8 mouse cellular contexts compared by ENCODE assay signal in the genomic region with DNA sequence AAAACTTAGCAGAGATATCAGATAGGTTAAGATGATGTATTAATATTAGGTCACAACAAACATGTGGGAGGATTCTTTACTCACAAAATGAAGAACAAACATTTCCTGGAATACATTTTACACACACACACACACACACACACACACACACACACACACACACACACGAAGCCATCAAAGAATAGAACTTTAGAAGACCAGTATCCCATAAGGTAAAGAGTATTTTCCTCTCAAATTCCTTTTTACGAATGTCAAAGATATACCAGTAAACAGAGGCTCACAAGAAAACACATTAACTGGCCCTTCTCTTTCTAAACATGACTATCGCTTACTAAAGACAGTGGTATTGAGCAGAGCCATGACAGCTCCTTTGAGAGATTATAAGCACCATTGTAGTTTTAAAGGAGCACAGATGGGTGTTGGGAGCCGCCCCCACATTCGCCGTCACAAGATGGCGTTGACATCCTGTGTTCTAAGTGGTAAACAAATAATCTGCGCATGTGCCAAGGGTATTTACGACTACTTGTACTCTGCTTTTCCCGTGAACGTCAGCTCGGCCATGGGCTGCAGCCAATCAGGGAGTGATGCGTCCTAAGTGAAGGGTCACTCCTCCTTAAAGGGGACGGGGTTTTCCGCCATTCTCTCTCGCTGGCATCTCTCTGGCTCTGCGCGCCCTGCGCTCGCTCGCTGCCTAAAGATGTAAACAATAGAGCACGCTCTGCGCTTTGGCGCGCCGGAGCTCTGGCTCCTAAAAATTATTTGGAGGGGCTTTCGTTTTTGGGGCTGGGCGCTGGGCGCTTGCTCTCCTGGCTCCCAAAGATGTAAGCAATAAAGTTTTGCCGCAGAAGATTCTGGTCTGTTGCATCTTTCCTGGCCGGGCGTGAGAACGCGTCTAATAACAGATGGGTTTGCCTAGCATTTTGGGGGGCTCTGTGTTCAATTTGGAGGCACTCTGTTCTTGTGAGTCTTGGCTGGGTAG.
DNase-seq lines count a peak whose midpoint lies in the region; ATAC-seq and TF ChIP-seq lines count a peak whose summit lies in the region.
"Not testable (repeated sequence)": the region's sequence is repeated elsewhere in the genome, so short reads cannot be mapped to it uniquely, and the experiment has no call there.

No protein-coding gene starts in this region.

- H3K27me3 ChIP-seq in hindbrain, embryonic 14.5 days (ENCODE audit: control insufficient read depth, insufficient read depth, low read length); liver, embryonic 12.5 days (replicated peaks); midbrain, embryonic 14.5 days (ENCODE audit: control insufficient read depth, insufficient read depth, low read length); spleen, adult 2 months (ENCODE audit: control insufficient read depth, insufficient read depth, low read length): not testable (repeated sequence)

- 49% methylated on average over 23 of the region's 34 CpGs for WGBS in hindbrain, embryonic 14.5 days
- 51% methylated on average over 27 of the region's 34 CpGs for WGBS in liver, embryonic 12.5 days (ENCODE audit: insufficient replicate concordance)
- WGBS in midbrain, embryonic 14.5 days = 54% methylated on average over 21 of the region's 34 CpGs
- 61% methylated on average over 28 of the region's 34 CpGs for WGBS in spleen, adult 2 months

- H3K4me2 ChIP-seq in hindbrain, embryonic 14.5 days (replicated peaks) = peak overlapping the region; percentile 59
- H3K4me2 ChIP-seq in liver, embryonic 12.5 days = peak overlapping the region; percentile 52
- H3K4me2 ChIP-seq in midbrain, embryonic 14.5 days (ENCODE audit: low read length) = peak overlapping the region; percentile 56

- peak overlapping the region; percentile 50 to 59; a peak in 3 of 4 replicates for H3K4me3 ChIP-seq in ES-E14 (ENCODE audit: insufficient read depth in 1 of 2, low read depth in 1 of 2, low read length in 2 of 2, poor library complexity in 1 of 2, severe bottlenecking in 1 of 2)
- peak overlapping the region; percentile 38 for H3K4me3 ChIP-seq in hindbrain, embryonic 14.5 days (replicated peaks; ENCODE audit: low read length)
- H3K4me3 ChIP-seq in liver, embryonic 12.5 days = peak overlapping the region; percentile 48
- H3K4me3 ChIP-seq in midbrain, embryonic 14.5 days (replicated peaks; ENCODE audit: low read depth, low read length) = peak overlapping the region; percentile 37
- peak overlapping the region; percentile 59 for H3K4me3 ChIP-seq in spleen, adult 2 months (ENCODE audit: extremely low read depth, insufficient read depth, insufficient read length)

- not testable (repeated sequence) for H3K4me1 ChIP-seq in ES-E14 (ENCODE audit: control insufficient read depth in 2 of 2, insufficient read depth in 2 of 2, low read length in 2 of 2, poor library complexity in 1 of 2); hindbrain, embryonic 14.5 days (replicated peaks; ENCODE audit: control insufficient read depth, insufficient read depth, low read length); liver, embryonic 12.5 days; midbrain, embryonic 14.5 days (ENCODE audit: control insufficient read depth, insufficient read depth, low read length); spleen, adult 2 months (ENCODE audit: control insufficient read depth, insufficient read depth, insufficient read length)

- not testable (repeated sequence) for H3K27ac ChIP-seq in ES-E14 (ENCODE audit: insufficient read depth, low read depth, low read length, poor library complexity, severe bottlenecking); liver, embryonic 12.5 days; spleen, adult 2 months (ENCODE audit: insufficient read depth, low read length)
- peak overlapping the region; percentile 72 for H3K27ac ChIP-seq in hindbrain, embryonic 14.5 days
- peak overlapping the region; percentile 68 for H3K27ac ChIP-seq in midbrain, embryonic 14.5 days (replicated peaks; ENCODE audit: low read depth, low read length)

- H3K9ac ChIP-seq in ES-E14 (ENCODE audit: insufficient read depth, low read depth, low read length, poor library complexity, severe bottlenecking); liver, embryonic 12.5 days: not testable (repeated sequence)
- H3K9ac ChIP-seq in hindbrain, embryonic 14.5 days = peak overlapping the region; percentile 54
- H3K9ac ChIP-seq in midbrain, embryonic 14.5 days (replicated peaks; ENCODE audit: low read length) = peak overlapping the region; percentile 32; the same call in 1 of the 2 replicates

- ATAC-seq in frontal cortex, adult (ENCODE audit: low TSS enrichment) = peak; percentile 58; the same call in 1 of the 2 replicates
- ATAC-seq in hindbrain, embryonic 14.5 days (ENCODE audit: low FRiP score) = peak; percentile 79
- not testable (repeated sequence) for ATAC-seq in liver, embryonic 12.5 days
- peak; percentile 65; the same call in 1 of the 2 replicates for ATAC-seq in midbrain, embryonic 14.5 days (ENCODE audit: low FRiP score, low TSS enrichment)

- TF ChIP-seq CTCF in spleen, adult 2 months (IDR thresholded peaks at IDR 0.05; ENCODE audit: extremely low read depth, insufficient read depth, insufficient read length, insufficient replicate concordance) = not testable (repeated sequence)

- not testable (repeated sequence) for DNase-seq in ES-E14 (ENCODE audit: low read depth, low spot score); hindbrain, embryonic 14.5 days (ENCODE audit: low spot score)
- DNase-seq in cerebellum, postnatal 25 days = peak; percentile 43 to 49
- DNase-seq in kidney, postnatal 14 days = peak; percentile 26
- DNase-seq in midbrain, embryonic 14.5 days = peak; percentile 44
- peak in 1 of 2 experiments; percentile 42 for DNase-seq in spleen, adult 2 months (ENCODE audit: low read depth in 1 of 2, low spot score in 2 of 2)

- in situ Hi-C loops in ES-E14 (cut with MboI; ENCODE audit: low sequenced_read_pairs in 2 of 2, unreplicated experiment in 2 of 2) = loop anchor here in 1 of 2 experiments (25.0 kb wide), 1 partner anchor 412 kb away; no protein-coding TSS in a partner anchor

- TF ChIP-seq POLR2A in spleen, adult 2 months (IDR thresholded peaks at IDR 0.05; ENCODE audit: low read depth, low read length) = not testable (repeated sequence)

- not testable (repeated sequence) for H3K9me3 ChIP-seq in ES-E14 (ENCODE audit: control insufficient read depth, insufficient read depth, low read depth, low read length); hindbrain, embryonic 14.5 days (ENCODE audit: control insufficient read depth, low read length); liver, embryonic 12.5 days (replicated peaks); midbrain, embryonic 14.5 days (ENCODE audit: control insufficient read depth, low read length)

- H3K36me3 ChIP-seq in ES-E14 (ENCODE audit: control insufficient read depth, insufficient read depth, low read length, poor library complexity, severe bottlenecking); hindbrain, embryonic 14.5 days (replicated peaks; ENCODE audit: control insufficient read depth, insufficient read depth); liver, embryonic 12.5 days; midbrain, embryonic 14.5 days (ENCODE audit: control insufficient read depth, insufficient read depth, low read length); spleen, adult 2 months (ENCODE audit: control insufficient read depth, insufficient read depth, low read length): not testable (repeated sequence)
